Mouse (Mus musculus) MEL (cell line): ENCODE measurements around the gene Nop10. TPM values are rescaled to one million over a fixed set of nuclear protein-coding genes. Genes with fewer than 3 reads are reported as not detected.

Experiments
- DNase-seq: peaks from one replicate; pipeline ENCODE4 v3.0.0; 2011; ENCODE audit warnings: low read depth, low spot score
- H3K27ac ChIP-seq: 2 replicates; pipeline ENCODE4 v1.5.1; 2012; ENCODE audit warnings: low read depth, mild to moderate bottlenecking, control low read depth, low read length, moderate library complexity; ENCODE audit not compliant: control insufficient read depth
- H3K27me3 ChIP-seq, 2 experiments: fragments of 150-350 bp in 1 of 2; sonication (generic) in 1 of 2; 2 replicates each; pipeline ENCODE4 v1.6.1; 2012; ENCODE audit warnings: low read length in 2 of 2, mild to moderate bottlenecking in 2 of 2, improper control_type of control experiment in 1 of 2, moderate library complexity in 1 of 2; ENCODE audit not compliant: insufficient read depth in 2 of 2, control insufficient read depth in 1 of 2
- H3K36me3 ChIP-seq, 2 experiments: 2 replicates each; pipeline ENCODE4 v1.6.1; 2012 to 2014; ENCODE audit warnings: low read length in 2 of 2, improper control_type of control experiment in 1 of 2, inconsistent platforms in 1 of 2, mild to moderate bottlenecking in 1 of 2; ENCODE audit not compliant: insufficient read depth in 2 of 2, control insufficient read depth in 1 of 2
- H3K4me1 ChIP-seq, 2 experiments: fragments of 150-350 bp in 1 of 2; sonication (generic) in 1 of 2; 2 replicates each; pipeline ENCODE4 v1.6.1; 2012; ENCODE audit warnings: low read length in 2 of 2, improper control_type of control experiment in 1 of 2, mild to moderate bottlenecking in 1 of 2; ENCODE audit not compliant: insufficient read depth in 2 of 2, control insufficient read depth in 1 of 2
- H3K4me3 ChIP-seq, 2 experiments: fragments of 150-350 bp in 1 of 2; sonication (generic) in 1 of 2; 2 replicates each; pipeline ENCODE4 v1.5.1; 2012; ENCODE audit warnings: low read depth in 2 of 2, low read length in 2 of 2, mild to moderate bottlenecking in 2 of 2, moderate library complexity in 2 of 2, control low read depth in 1 of 2, improper control_type of control experiment in 1 of 2; ENCODE audit not compliant: control insufficient read depth in 1 of 2, insufficient read depth in 1 of 2
- H3K79me2 ChIP-seq: 2 replicates; pipeline ENCODE4 v1.6.1; 2012; ENCODE audit warnings: mild to moderate bottlenecking, low read length, moderate library complexity; ENCODE audit not compliant: control insufficient read depth, poor library complexity, insufficient read depth
- H3K9ac ChIP-seq: 2 replicates; pipeline ENCODE4 v1.6.1; 2012; ENCODE audit warnings: low read depth, mild to moderate bottlenecking, control low read depth, low read length, moderate library complexity; ENCODE audit not compliant: control insufficient read depth, poor library complexity, severe bottlenecking
- H3K9me3 ChIP-seq: fragments of 150-350 bp; sonication (generic); replicated peaks from 2 replicates; pipeline ENCODE4 v1.6.1; 2012; ENCODE audit warnings: mild to moderate bottlenecking, low read length, improper control_type of control experiment, moderate library complexity; ENCODE audit not compliant: insufficient read depth
- BHLHE40 ChIP-seq: IDR thresholded peaks from 2 replicates; pipeline ENCODE4 v1.6.1; 2012; ENCODE audit warnings: low read depth, mild to moderate bottlenecking, inconsistent platforms, low read length, improper control_type of control experiment, borderline replicate concordance
- CHD2 ChIP-seq: IDR thresholded peaks from 2 replicates; pipeline ENCODE4 v1.6.1; 2011; ENCODE audit warnings: low read length, improper control_type of control experiment
- CTCF ChIP-seq, 3 experiments: IDR thresholded peaks in 2 of 3; conservative IDR thresholded peaks in 1 of 3; 2 replicates each; pipeline ENCODE4 v1.5.1; 2011 to 2012; ENCODE audit warnings: low read length in 3 of 3, low read depth in 2 of 3, mild to moderate bottlenecking in 2 of 3, improper control_type of control experiment in 1 of 3, inconsistent platforms in 1 of 3, mixed read lengths in 1 of 3, moderate library complexity in 1 of 3; ENCODE audit not compliant: control insufficient read depth in 1 of 3, insufficient read depth in 1 of 3, poor library complexity in 1 of 3, severe bottlenecking in 1 of 3
- E2F4 ChIP-seq: IDR thresholded peaks from 2 replicates; pipeline ENCODE4 v1.6.1; 2011; ENCODE audit warnings: low read depth, low read length, improper control_type of control experiment, borderline replicate concordance
- ELF1 ChIP-seq: IDR thresholded peaks from 2 replicates; pipeline ENCODE4 v1.6.1; 2014; ENCODE audit warnings: low read depth, mild to moderate bottlenecking, inconsistent platforms, low read length, improper control_type of control experiment, moderate library complexity
- EP300 ChIP-seq, 2 experiments: IDR thresholded peaks; 2 replicates each; pipeline ENCODE4 v1.6.1; 2011; ENCODE audit warnings: improper control_type of control experiment in 2 of 2, low read length in 2 of 2, low read depth in 1 of 2, mild to moderate bottlenecking in 1 of 2
- ETS1 ChIP-seq: IDR thresholded peaks from 2 replicates; pipeline ENCODE4 v1.6.1; 2012; ENCODE audit warnings: low read depth, mild to moderate bottlenecking, inconsistent platforms, low read length, improper control_type of control experiment, moderate library complexity
- GABPA ChIP-seq: IDR thresholded peaks from 2 replicates; pipeline ENCODE4 v1.6.1; 2012; ENCODE audit warnings: low read depth, mild to moderate bottlenecking, inconsistent platforms, low read length, improper control_type of control experiment, moderate library complexity
- GATA1 ChIP-seq: IDR thresholded peaks from 2 replicates; pipeline ENCODE4 v1.6.1; 2011; ENCODE audit warnings: low read depth, low read length, improper control_type of control experiment
- HCFC1 ChIP-seq: IDR thresholded peaks from 2 replicates; pipeline ENCODE4 v1.6.1; 2012; ENCODE audit warnings: low read depth, mild to moderate bottlenecking, inconsistent platforms, low read length, improper control_type of control experiment, moderate library complexity
- JUND ChIP-seq: IDR thresholded peaks from 2 replicates; pipeline ENCODE4 v1.6.1; 2011; ENCODE audit warnings: low read depth, mild to moderate bottlenecking, improper control_type of control experiment, low read length
- KAT2A ChIP-seq: conservative IDR thresholded peaks from 2 replicates; pipeline ENCODE4 v1.6.1; 2012; ENCODE audit warnings: low read depth, low read length, improper control_type of control experiment, inconsistent platforms
- MAFK ChIP-seq: IDR thresholded peaks from 2 replicates; pipeline ENCODE4 v1.6.1; 2011; ENCODE audit warnings: low read depth, mild to moderate bottlenecking, low read length, improper control_type of control experiment, borderline replicate concordance
- MAX ChIP-seq: IDR thresholded peaks from 2 replicates; pipeline ENCODE4 v1.6.1; 2011; ENCODE audit warnings: low read length, improper control_type of control experiment
- MEF2A ChIP-seq: IDR thresholded peaks from 2 replicates; pipeline ENCODE4 v1.6.1; 2014; ENCODE audit warnings: low read depth, mild to moderate bottlenecking, inconsistent platforms, low read length, improper control_type of control experiment; ENCODE audit not compliant: poor library complexity, insufficient replicate concordance, severe bottlenecking; ENCODE audit errors: extremely low read depth
- MXI1 ChIP-seq: IDR thresholded peaks from 2 replicates; pipeline ENCODE4 v1.6.1; 2011; ENCODE audit warnings: mild to moderate bottlenecking, low read depth, low read length, improper control_type of control experiment
- MYB ChIP-seq: IDR thresholded peaks from 2 replicates; pipeline ENCODE4 v1.6.1; 2011; ENCODE audit warnings: mild to moderate bottlenecking, low read depth, low read length, improper control_type of control experiment
- MYC ChIP-seq: IDR thresholded peaks from 2 replicates; pipeline ENCODE4 v1.6.1; 2011; ENCODE audit warnings: low read depth, mild to moderate bottlenecking, low read length, improper control_type of control experiment, moderate library complexity
- NELFE ChIP-seq: IDR thresholded peaks from 2 replicates; pipeline ENCODE4 v1.6.1; 2011; ENCODE audit warnings: low read depth, low read length, improper control_type of control experiment
- NRF1 ChIP-seq: IDR thresholded peaks from 2 replicates; pipeline ENCODE4 v1.6.1; 2014; ENCODE audit warnings: low read depth, mild to moderate bottlenecking, inconsistent platforms, low read length, improper control_type of control experiment, moderate library complexity; ENCODE audit not compliant: poor library complexity, insufficient read depth, severe bottlenecking
- POLR2A ChIP-seq, 2 experiments: IDR thresholded peaks; 2 replicates each; pipeline ENCODE4 v1.6.1; 2011 to 2012; ENCODE audit warnings: low read length in 2 of 2, mild to moderate bottlenecking in 2 of 2, control low read depth in 1 of 2, improper control_type of control experiment in 1 of 2, low read depth in 1 of 2, moderate library complexity in 1 of 2; ENCODE audit not compliant: control insufficient read depth in 1 of 2, insufficient read depth in 1 of 2, poor library complexity in 1 of 2
- POLR2AphosphoS2 ChIP-seq: IDR thresholded peaks from 2 replicates; pipeline ENCODE4 v1.6.1; 2011; ENCODE audit warnings: low read length, improper control_type of control experiment
- POLR2AphosphoS5 ChIP-seq: IDR thresholded peaks from 2 replicates; pipeline ENCODE4 v1.6.1; 2012; ENCODE audit warnings: low read depth, borderline replicate concordance, mild to moderate bottlenecking, inconsistent platforms, low read length, moderate library complexity, mixed read lengths
- RAD21 ChIP-seq: IDR thresholded peaks from 2 replicates; pipeline ENCODE4 v1.6.1; 2011; ENCODE audit warnings: mild to moderate bottlenecking, low read depth, low read length, improper control_type of control experiment
- RCOR1 ChIP-seq: IDR thresholded peaks from 2 replicates; pipeline ENCODE4 v1.6.1; 2012; ENCODE audit warnings: low read depth, mild to moderate bottlenecking, inconsistent platforms, low read length, improper control_type of control experiment
- SIN3A ChIP-seq: IDR thresholded peaks from 2 replicates; pipeline ENCODE4 v1.6.1; 2012; ENCODE audit warnings: low read length, improper control_type of control experiment, inconsistent platforms
- SMC3 ChIP-seq: IDR thresholded peaks from 2 replicates; pipeline ENCODE4 v1.6.1; 2011; ENCODE audit warnings: low read depth, low read length, improper control_type of control experiment
- TAL1 ChIP-seq: IDR thresholded peaks from 2 replicates; pipeline ENCODE4 v1.6.1; 2012; ENCODE audit warnings: mild to moderate bottlenecking, inconsistent platforms, low read length, moderate library complexity, mixed read lengths
- TBP ChIP-seq: IDR thresholded peaks from 2 replicates; pipeline ENCODE4 v1.8.0; 2011; ENCODE audit warnings: low read depth, low read length, improper control_type of control experiment
- TCF12 ChIP-seq: IDR thresholded peaks from 2 replicates; pipeline ENCODE4 v1.6.1; 2014; ENCODE audit warnings: low read depth, mild to moderate bottlenecking, inconsistent platforms, low read length, improper control_type of control experiment, moderate library complexity
- UBTF ChIP-seq: IDR thresholded peaks from 2 replicates; pipeline ENCODE4 v1.6.1; 2012; ENCODE audit warnings: low read depth, mild to moderate bottlenecking, inconsistent platforms, low read length, improper control_type of control experiment, moderate library complexity, borderline replicate concordance; ENCODE audit not compliant: insufficient read depth
- USF1 ChIP-seq: IDR thresholded peaks from 2 replicates; pipeline ENCODE4 v1.6.1; 2014; ENCODE audit warnings: low read depth, mild to moderate bottlenecking, inconsistent platforms, low read length, improper control_type of control experiment, moderate library complexity
- USF2 ChIP-seq, 2 experiments: IDR thresholded peaks; 2 replicates each; pipeline ENCODE4 v1.6.1; 2011 to 2012; ENCODE audit warnings: improper control_type of control experiment in 2 of 2, low read length in 2 of 2, borderline replicate concordance in 1 of 2, inconsistent platforms in 1 of 2, low read depth in 1 of 2, mild to moderate bottlenecking in 1 of 2; ENCODE audit not compliant: insufficient read depth in 1 of 2
- ZC3H11A ChIP-seq: IDR thresholded peaks from 2 replicates; pipeline ENCODE4 v1.6.1; 2012; ENCODE audit warnings: low read depth, mild to moderate bottlenecking, inconsistent platforms, low read length, improper control_type of control experiment
- ZKSCAN1 ChIP-seq: IDR thresholded peaks from 2 replicates; pipeline ENCODE4 v1.6.1; 2012; ENCODE audit warnings: low read depth, mild to moderate bottlenecking, inconsistent platforms, low read length, improper control_type of control experiment, moderate library complexity
- ZNF384 ChIP-seq: IDR thresholded peaks from 2 replicates; pipeline ENCODE4 v1.6.1; 2012; ENCODE audit warnings: low read depth, mild to moderate bottlenecking, inconsistent platforms, low read length, improper control_type of control experiment
- polyA plus RNA-seq, 2 experiments: library from polyadenylated mRNA; stranded (reverse) in 1 of 2; unstranded in 1 of 2; fragments of >175 nt in 1 of 2; fragments of >200 nt in 1 of 2; gene quantifications; 2 replicates each; pipeline versions ENCODE4 v1.2.1 to v1.2.4; 2012; ENCODE audit warnings: low replicate concordance in 2 of 2, low read depth in 1 of 2; ENCODE audit not compliant: insufficient read length in 2 of 2, insufficient read depth in 1 of 2, missing spikeins in 1 of 2
- total RNA-seq: library from RNA; depleted of rRNA; stranded (reverse); fragments of 300-350 nt; gene quantifications from 2 replicates; pipeline ENCODE4 v1.2.3, GENCODE M21; 2012

Gene Nop10
- total and polyA plus RNA-seq, 3 experiments: 253 to 275 TPM; not detected in 1

GRCm38 (mm10) chr2:112284363-112285030, 22.8 kb downstream of the Nop10 start:
- peak; percentile 94 for DNase-seq
- H3K4me1 ChIP-seq: peaks cover 6 to 26% of the 10 kb centered on the region in 2 experiments; a peak in 2 of 4 replicates
- no peaks in the 10 kb centered on the region for H3K27me3 ChIP-seq
- H3K4me3 ChIP-seq: peak overlapping the region; percentile 82 to 87
- H3K9me3 ChIP-seq: no peaks in the 10 kb centered on the region
- H3K79me2 ChIP-seq: peaks cover 12% of the 10 kb centered on the region
- peak overlapping the region; percentile 78 for H3K9ac ChIP-seq
- H3K36me3 ChIP-seq: peaks cover 0 to 18% of the 10 kb centered on the region in 2 experiments; a peak in 2 of 4 replicates
- H3K27ac ChIP-seq: peak overlapping the region; percentile 80
- TF ChIP-seq POLR2A (IDR thresholded peaks at IDR 0.05; ENCODE audit: control insufficient read depth in 1 of 2, insufficient read depth in 1 of 2, low read depth in 1 of 2, low read length in 2 of 2, poor library complexity in 1 of 2) (peak in 1 of 2 experiments; percentile 79; a peak in 2 of 4 replicates), ZNF384 (peak; percentile 99), POLR2AphosphoS5 (no peak), USF2 (IDR thresholded peaks at IDR 0.05; ENCODE audit: borderline replicate concordance in 1 of 2, insufficient read depth in 1 of 2, low read depth in 1 of 2, low read length in 2 of 2) (peak; percentile 88 to 95), TCF12 (0 out of 2 replicates have a peak, but pooled peaks have one; percentile 25), GATA1 (peak; percentile 89), KAT2A (no peak), ETS1 (peak; percentile 48), UBTF (no peak), TAL1 (no peak), NRF1 (no peak), ZKSCAN1 (no peak; the same call in 1 of the 2 replicates), JUND (no peak), ZC3H11A (no peak), MYB (peak; percentile 75), E2F4 (no peak), USF1 (peak; percentile 100), CTCF (IDR thresholded peaks at IDR 0.05 in 2 of 3, conservative IDR thresholded peaks at IDR 0.05 in 1 of 3; ENCODE audit: control insufficient read depth in 1 of 3, insufficient read depth in 1 of 3, low read depth in 2 of 3, low read length in 3 of 3, poor library complexity in 1 of 3, severe bottlenecking in 1 of 3) (no peak), TBP (peak; percentile 80), SMC3 (peak; percentile 3; the same call in 1 of the 2 replicates), MAX (peak; percentile 97), MXI1 (peak; percentile 96), POLR2AphosphoS2 (peak; percentile 66), BHLHE40 (peak; percentile 75), SIN3A (peak; percentile 91), MAFK (no peak), RCOR1 (0 out of 2 replicates have a peak, but pooled peaks have one; percentile 43), HCFC1 (peak; percentile 17; the same call in 1 of the 2 replicates), MEF2A (no peak), ELF1 (peak; percentile 84), CHD2 (no peak), GABPA (no peak), NELFE (peak; percentile 64), EP300 (IDR thresholded peaks at IDR 0.05; ENCODE audit: low read depth in 1 of 2, low read length in 2 of 2) (peak; percentile 31 to 61; a peak in 2 of 4 replicates), RAD21 (no peak), MYC (peak; percentile 76)
